Mouse (Mus musculus) testis, adult 2 months (tissue): Measurements from ENCODE around the gene Ckm.

Experiments used
- CTCF ChIP-seq: fragments of 200-500 bp; IDR thresholded peaks from 2 replicates; pipeline ENCODE4 v1.5.1; 2012; ENCODE audit warnings: low read depth, mild to moderate bottlenecking, inconsistent platforms, low read length, moderate library complexity; ENCODE audit not compliant: control insufficient read depth, insufficient read depth, insufficient replicate concordance
- POLR2A ChIP-seq: fragments of 200-500 bp; IDR thresholded peaks from 2 replicates; pipeline ENCODE4 v1.6.1; 2012; ENCODE audit warnings: low read depth, mild to moderate bottlenecking, inconsistent platforms, low read length, moderate library complexity; ENCODE audit not compliant: control insufficient read depth

DNA sequence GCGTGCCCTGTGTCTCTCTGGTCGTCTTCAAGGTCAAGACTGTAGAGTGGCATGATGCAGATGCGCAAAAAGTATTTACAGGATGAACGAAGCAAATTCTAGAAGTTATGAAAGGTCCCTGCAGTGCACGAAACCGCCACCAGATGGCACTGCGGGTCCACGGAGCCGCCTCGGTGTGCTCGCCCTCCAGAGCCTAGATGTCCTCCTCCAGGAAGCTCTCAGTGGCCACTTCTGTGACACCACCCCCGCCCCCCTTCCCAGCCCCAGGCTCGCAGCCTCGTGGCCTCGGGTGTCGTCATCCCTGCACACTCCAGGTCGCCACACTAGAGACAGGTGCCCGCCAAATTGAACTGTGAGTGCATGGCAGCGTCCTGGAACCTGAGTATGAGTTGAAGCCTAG lies 841 bp downstream of the Ckm start:
- TF ChIP-seq CTCF (peak; percentile 98), POLR2A (no peak)
